Mouse (Mus musculus) bone marrow macrophage, adult 2 months (primary cell): ENCODE measurements around the gene Iqsec1.

Source experiments
- CTCF ChIP-seq: IDR thresholded peaks from 2 replicates; pipeline ENCODE4 v1.5.1; 2012; ENCODE audit warnings: low read depth, mild to moderate bottlenecking, low read length, moderate library complexity
- POLR2A ChIP-seq: IDR thresholded peaks from 2 replicates; pipeline ENCODE4 v1.6.1; 2012; ENCODE audit warnings: mild to moderate bottlenecking, low read depth, low read length, borderline replicate concordance

- peak; percentile 94 for TF ChIP-seq CTCF
- no peak for TF ChIP-seq POLR2A
Observed at GRCm38 (mm10) chr6:90606538-90606937, 381.9 kb downstream of the Iqsec1 start.
